Mouse (Mus musculus): ENCODE measurements around the gene Olfr600.
"Not testable (repeated sequence)": the region's sequence is repeated elsewhere in the genome, so short reads cannot be mapped to it uniquely, and the experiment has no call there.

Olfr600 gene

DNA sequence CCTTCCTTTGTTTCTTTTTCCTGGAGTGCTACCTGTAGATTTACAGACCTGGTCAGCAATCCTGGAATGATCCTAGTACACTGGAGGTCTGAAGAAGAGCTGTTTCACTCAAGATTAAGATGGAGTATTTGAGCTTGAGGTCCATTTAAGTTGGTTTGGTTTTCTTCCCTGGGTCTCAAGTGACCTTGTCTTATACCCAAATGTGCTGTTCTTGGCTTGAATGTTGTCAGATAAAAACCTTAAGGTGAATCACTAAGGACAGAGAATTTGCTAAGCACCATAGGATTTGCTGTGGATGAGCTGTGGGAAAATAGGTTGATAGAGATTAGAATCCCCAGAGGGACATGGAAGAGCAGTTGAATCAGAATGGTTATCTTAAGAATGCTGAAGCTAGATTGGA is at the start of gene Olfr600:
TSS of gene Olfr600 (minus strand) at position 101 of the 400 bp plus-strand sequence.
- DNase-seq (ENCODE audit: low read depth, low spot score) = no peak

DNA sequence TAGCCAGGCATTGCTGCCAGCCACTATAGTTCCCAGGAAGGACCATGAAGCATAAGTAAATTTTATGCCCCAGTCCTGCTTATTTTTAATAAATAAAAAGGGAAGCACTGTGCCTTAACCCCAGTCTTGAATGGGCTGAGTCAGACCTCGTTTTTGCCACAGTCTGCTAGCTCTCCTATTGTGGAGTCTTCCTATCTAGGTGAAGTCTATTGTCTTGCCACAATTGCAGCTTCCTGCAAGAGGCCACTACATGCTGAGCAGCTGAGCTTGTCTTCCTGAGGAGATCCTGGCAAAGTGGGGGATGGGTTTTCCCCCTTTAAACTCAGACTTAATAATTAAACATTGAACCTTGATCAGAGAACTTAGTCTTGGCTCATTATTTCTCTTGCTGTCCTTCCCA is 49.5 kb upstream of the Olfr600 start:
- DNase-seq (ENCODE audit: low read depth, low spot score) = peak; percentile 77

DNA sequence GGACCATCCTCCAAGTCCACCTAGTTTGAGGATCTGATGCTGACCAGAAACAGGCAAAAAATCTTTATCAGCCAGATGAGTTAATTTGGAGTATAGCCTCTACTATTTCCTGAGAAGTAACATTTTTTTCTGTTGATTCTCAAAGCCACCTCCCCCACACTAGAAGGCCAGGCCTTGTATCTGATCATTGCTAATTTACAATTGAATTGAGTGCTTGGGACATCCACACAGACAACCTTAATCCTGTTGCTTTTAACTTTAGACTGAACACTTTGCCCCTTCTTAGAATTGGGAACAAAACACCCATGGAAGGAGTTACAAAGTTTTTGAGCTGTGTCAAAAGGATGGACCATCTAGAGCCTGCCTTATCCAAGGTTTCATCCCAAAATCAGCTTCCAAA is 48.3 kb upstream of the Olfr600 start:
- peak; percentile 52 for DNase-seq (ENCODE audit: low read depth, low spot score)

DNA sequence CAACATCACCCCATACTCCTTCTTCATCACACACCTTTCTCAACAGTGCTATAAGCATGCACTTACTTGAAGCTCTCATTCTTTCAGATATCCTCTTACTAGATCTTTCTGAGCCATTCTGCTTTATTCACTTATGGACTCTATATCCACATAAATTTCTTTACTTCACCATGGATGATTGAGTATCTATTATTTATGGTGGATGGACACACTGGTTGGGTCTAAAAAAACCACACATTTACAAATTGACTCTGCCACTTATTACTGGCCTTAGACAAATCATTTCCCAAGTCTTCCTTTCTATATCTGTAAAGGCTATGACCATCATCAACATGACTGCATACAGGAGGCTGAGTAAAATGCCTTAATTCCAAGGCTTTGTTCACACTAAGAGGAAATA is 36.6 kb upstream of the Olfr600 start, which contains the start of gene Olfr603:
TSS of gene Olfr603 (minus strand) at position 101 of the 400 bp plus-strand sequence.
- no peak for DNase-seq (ENCODE audit: low read depth, low spot score)

DNA sequence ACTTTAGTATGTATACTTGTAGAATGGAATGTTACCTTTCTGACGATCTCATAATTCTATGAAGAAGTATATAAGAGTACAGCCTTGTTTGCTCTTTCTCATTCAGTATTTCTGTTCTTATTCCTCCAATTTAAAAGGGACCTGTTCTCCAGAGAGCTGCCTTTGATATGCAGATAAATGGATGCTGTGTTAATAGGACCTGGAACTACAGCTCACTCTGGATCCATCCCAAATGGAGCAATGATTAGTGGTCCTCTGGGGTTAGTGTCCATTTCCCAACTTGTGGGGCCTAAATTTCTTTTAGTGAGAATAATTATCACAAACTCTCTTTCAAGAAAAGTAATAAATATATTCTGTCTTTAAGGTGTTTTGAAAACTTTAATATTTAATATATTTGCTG is 13.1 kb upstream of the Olfr600 start, which contains the start of gene Olfr601:
TSS of gene Olfr601 (minus strand) at position 101 of the 400 bp plus-strand sequence.
- no peak for DNase-seq (ENCODE audit: low read depth, low spot score)

DNA sequence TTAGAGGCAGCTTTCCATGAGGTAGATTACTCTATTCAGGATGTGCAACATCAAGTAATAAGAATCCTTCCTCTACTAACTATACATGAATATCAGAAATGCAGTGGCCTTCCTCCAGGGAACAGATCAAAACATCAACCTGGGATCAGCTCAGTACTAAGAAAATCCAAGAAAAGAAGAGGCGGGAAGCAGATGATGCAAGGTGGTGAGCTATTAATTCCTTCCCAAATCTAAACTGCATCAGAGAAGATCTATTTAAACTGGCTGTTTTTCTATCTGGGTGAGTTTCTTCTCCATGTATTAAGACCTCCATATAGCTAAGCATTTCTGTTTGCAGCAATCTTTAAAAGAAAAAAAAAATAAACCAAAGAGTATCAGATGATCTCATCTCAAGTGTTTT is 13.9 kb downstream of the Olfr600 start, which contains the start of gene Olfr599:
TSS of gene Olfr599 (plus strand) at position 301 of the 400 bp plus-strand sequence.
- no peak for DNase-seq (ENCODE audit: low read depth, low spot score)

DNA sequence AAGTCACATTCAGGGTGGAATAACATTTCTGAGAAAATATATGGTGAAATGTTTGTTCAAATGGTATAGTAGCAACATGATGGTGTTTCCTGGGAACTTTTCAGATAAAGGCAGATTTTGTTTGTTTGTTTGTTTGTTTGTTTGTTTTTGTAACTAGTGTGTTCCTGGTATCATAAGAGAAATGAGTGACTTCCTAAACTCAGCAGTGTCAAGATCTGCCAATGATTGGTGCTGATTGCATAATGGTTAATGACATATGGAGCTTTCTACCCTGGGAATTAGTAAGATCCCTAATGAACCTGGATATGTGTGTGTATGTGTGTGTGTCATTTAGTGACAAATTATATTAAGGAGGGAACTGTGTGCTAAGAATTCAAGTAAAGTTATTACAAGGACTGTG is 26.2 kb downstream of the Olfr600 start, which contains the start of gene Olfr598:
TSS of gene Olfr598 (plus strand) at position 301 of the 400 bp plus-strand sequence.
- DNase-seq (ENCODE audit: low read depth, low spot score) = no peak

DNA sequence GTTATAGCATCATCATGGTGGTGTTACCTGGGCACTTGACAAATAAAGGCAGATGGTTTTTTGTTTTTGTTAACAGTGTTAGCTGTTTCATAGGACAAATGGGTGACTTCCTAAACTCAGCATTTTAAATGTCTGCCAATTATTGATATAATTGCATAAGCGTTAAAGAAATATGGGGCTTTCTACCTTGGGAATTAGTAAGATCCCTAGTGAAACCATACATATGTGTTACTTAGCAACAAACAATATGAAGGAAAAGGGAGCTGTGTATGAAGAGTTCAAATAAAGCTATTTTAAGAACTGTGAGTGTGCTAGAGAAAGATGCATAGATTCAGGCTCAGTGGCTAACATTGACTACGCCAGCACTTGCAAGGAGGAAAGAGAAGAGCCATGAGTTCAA is 33.5 kb downstream of the Olfr600 start, which contains the start of gene Olfr597:
TSS of gene Olfr597 (plus strand) at position 301 of the 400 bp plus-strand sequence.
- DNase-seq (ENCODE audit: low read depth, low spot score) = not testable (repeated sequence)

DNA sequence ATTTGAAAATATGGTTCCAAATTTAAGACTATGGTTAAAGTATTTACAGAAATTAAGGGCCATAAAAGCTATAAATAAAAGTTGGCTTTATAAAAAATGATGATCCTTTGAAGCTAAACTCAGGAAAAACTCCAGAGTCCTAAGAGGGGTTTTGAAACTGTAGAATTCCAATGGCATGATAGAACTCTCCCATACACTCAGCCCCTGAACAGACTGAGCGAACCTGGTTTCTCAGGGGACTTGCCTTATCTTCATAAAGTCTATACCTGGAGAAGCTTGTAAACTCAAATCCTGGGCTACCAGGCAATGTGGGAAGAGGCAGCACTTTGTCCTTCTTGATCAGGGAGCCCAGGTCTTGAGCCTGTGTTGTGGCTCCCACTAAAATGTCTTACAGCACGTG is 44.1 kb downstream of the Olfr600 start, which contains the start of gene Olfr596:
TSS of gene Olfr596 (plus strand) at position 301 of the 400 bp plus-strand sequence.
- not testable (repeated sequence) for DNase-seq (ENCODE audit: low read depth, low spot score)

Measured in ES-CJ7 (cell line).